Mouse (Mus musculus) neural tube, embryonic 12.5 days (tissue): ENCODE measurements at regions not wholly inside any gene's neighbourhood (a gene's known extent, or its start where the extent isn't known, plus 50 kb on each side); places are given as distances from the start of the nearest gene placed in this dataset.

Experiments used
- ATAC-seq: fragments of 200-750 bp; cut with Nextera tagmentation; 2 replicates; pipeline ENCODE4 v1.8.0; 2017; ENCODE audit warnings: low read depth, mild to moderate bottlenecking, moderate TSS enrichment, moderate library complexity; ENCODE audit not compliant: low FRiP score
- H3K27ac ChIP-seq: fragments of 300-500 bp; sonication (generic); 2 replicates; pipeline ENCODE4 v1.5.1; 2016
- H3K27me3 ChIP-seq: fragments of 300-500 bp; sonication (generic); replicated peaks from 2 replicates; pipeline ENCODE4 v1.6.1; 2016; ENCODE audit warnings: mild to moderate bottlenecking
- H3K36me3 ChIP-seq: fragments of 300-500 bp; sonication (generic); 2 replicates; pipeline ENCODE4 v1.6.1; 2016; ENCODE audit warnings: mild to moderate bottlenecking
- H3K4me1 ChIP-seq: fragments of 300-500 bp; sonication (generic); 2 replicates; pipeline ENCODE4 v1.6.1; 2016
- H3K4me2 ChIP-seq: fragments of 300-500 bp; sonication (generic); replicated peaks from 2 replicates; pipeline ENCODE4 v1.6.1; 2016; ENCODE audit warnings: mild to moderate bottlenecking
- H3K4me3 ChIP-seq: fragments of 300-500 bp; sonication (generic); 2 replicates; pipeline ENCODE4 v1.5.1; 2016
- H3K9ac ChIP-seq: fragments of 300-500 bp; sonication (generic); 2 replicates; pipeline ENCODE4 v1.6.1; 2016; ENCODE audit warnings: mild to moderate bottlenecking
- H3K9me3 ChIP-seq: fragments of 300-500 bp; sonication (generic); 2 replicates; pipeline ENCODE4 v1.6.1; 2016; ENCODE audit warnings: mild to moderate bottlenecking
- WGBS: fragments of 180-500 bp; shearing (Covaris S2); methylation state at CpG from one replicate; pipeline ENCODE4 v1.1.7; 2016; 5-methylcytosine and 5-hydroxymethylcytosine counted together

DNA sequence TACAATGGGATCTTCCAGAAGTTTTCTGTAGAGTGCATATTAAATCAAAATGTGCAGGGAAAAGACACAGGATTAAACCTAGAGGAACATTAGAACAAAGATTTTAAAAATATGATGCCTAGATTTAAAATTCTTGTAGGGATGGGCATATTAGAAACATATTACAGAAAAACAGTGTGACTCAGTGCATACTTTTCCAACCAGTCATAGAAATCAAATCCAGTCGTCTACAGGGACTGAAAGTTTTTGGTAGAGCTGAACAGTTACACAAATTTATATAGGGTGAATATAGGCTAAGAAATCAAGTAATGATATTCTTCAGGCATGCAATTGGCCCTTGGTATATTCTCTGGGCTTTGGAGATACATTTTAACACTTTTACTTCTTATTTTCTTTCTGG lies 845.3 kb upstream of the Rgs18 start:
- no peaks in the 10 kb centered on the region for H3K36me3 ChIP-seq
- ATAC-seq: no peak
- H3K27me3 ChIP-seq: no peaks in the 10 kb centered on the region
- no peak overlapping the region for H3K4me2 ChIP-seq
- no peak overlapping the region for H3K4me3 ChIP-seq
- H3K9ac ChIP-seq: no peak overlapping the region
- H3K4me1 ChIP-seq: no peaks in the 10 kb centered on the region
- 73% methylated on average over 1 of the region's 1 CpGs for WGBS
- H3K9me3 ChIP-seq: no peaks in the 10 kb centered on the region
- no peak overlapping the region for H3K27ac ChIP-seq

GRCm38 (mm10) chr1:145614326-145614725 lies 839.1 kb upstream of the Rgs18 start:
- Histone ChIP-seq H3K9ac (no peak overlapping the region), H3K4me1 (no peaks in the 10 kb centered on the region), H3K36me3 (no peaks in the 10 kb centered on the region), H3K27ac (no peak overlapping the region), H3K4me2 (no peak overlapping the region), H3K9me3 (no peaks in the 10 kb centered on the region), H3K27me3 (no peaks in the 10 kb centered on the region), H3K4me3 (no peak overlapping the region)
- no peak for ATAC-seq
- 82% methylated on average over 1 of the region's 1 CpGs for WGBS

GRCm38 (mm10) chr1:145596983-145597382 lies 821.7 kb upstream of the Rgs18 start:
- 87% methylated on average over 3 of the region's 3 CpGs for WGBS
- no peak for ATAC-seq
- Histone ChIP-seq H3K4me2 (no peak overlapping the region), H3K36me3 (no peaks in the 10 kb centered on the region), H3K27ac (no peak overlapping the region), H3K27me3 (no peaks in the 10 kb centered on the region), H3K9me3 (no peaks in the 10 kb centered on the region), H3K9ac (no peak overlapping the region), H3K4me3 (no peak overlapping the region), H3K4me1 (no peaks in the 10 kb centered on the region)

GRCm38 (mm10) chr1:145579460-145579859 lies 804.2 kb upstream of the Rgs18 start:
- Histone ChIP-seq H3K27me3 (no peaks in the 10 kb centered on the region), H3K36me3 (no peaks in the 10 kb centered on the region), H3K9ac (no peak overlapping the region), H3K4me3 (no peak overlapping the region), H3K4me1 (no peaks in the 10 kb centered on the region), H3K27ac (no peak overlapping the region), H3K9me3 (no peaks in the 10 kb centered on the region), H3K4me2 (no peak overlapping the region)
- WGBS: 72% methylated on average over 3 of the region's 3 CpGs
- no peak for ATAC-seq

DNA sequence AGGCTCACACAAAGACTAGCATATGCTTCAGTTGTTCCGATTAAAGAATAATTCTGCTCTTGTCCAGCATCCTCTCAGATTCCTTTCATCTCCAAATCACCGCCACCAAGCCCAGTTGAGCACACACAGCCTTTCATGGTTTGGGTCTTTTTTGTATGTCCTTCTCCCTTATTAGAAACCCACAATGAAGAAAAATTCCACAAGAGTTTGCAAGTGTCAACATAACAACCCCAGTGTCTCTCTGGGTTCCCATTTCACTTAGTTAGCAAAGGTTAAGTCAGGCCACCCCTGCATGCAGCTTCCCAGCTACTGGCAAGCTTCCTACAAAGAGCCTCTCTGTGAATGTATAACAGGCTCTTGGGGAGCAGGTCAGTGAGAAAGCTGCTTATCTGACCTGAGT lies 794.8 kb upstream of the Rgs18 start:
- WGBS: 40% methylated on average over 2 of the region's 2 CpGs
- H3K9ac ChIP-seq: no peak overlapping the region
- H3K4me3 ChIP-seq: no peak overlapping the region
- no peaks in the 10 kb centered on the region for H3K36me3 ChIP-seq
- H3K9me3 ChIP-seq: no peaks in the 10 kb centered on the region
- no peaks in the 10 kb centered on the region for H3K4me1 ChIP-seq
- H3K4me2 ChIP-seq: no peak overlapping the region
- H3K27me3 ChIP-seq: no peaks in the 10 kb centered on the region
- no peak overlapping the region for H3K27ac ChIP-seq
- ATAC-seq: no peak

DNA sequence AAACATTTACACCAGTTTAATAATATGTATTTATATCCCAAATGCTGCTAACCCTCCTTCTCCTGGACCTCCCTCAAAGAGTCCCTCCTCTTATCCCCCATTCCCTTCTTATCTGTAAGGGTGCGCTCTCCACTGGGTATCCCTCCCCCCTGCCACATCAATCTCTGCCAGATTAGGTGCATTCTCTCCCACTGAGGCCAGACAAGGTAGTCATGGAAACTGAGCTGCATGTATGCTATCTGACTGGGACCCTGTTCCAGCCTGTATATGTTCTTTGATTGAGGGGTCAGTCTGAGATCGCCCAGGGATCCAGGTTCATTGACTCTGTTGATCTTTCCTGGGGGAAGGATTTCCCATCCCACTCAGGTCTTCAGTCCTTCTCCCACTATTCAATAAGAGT lies 786.1 kb upstream of the Rgs18 start:
- ATAC-seq: 0 out of 2 replicates have a peak, but pooled peaks have one; percentile 48
- H3K27ac ChIP-seq: no peak overlapping the region
- H3K27me3 ChIP-seq: no peaks in the 10 kb centered on the region
- H3K4me1 ChIP-seq: no peaks in the 10 kb centered on the region
- no peak overlapping the region for H3K4me2 ChIP-seq
- no peaks in the 10 kb centered on the region for H3K9me3 ChIP-seq
- H3K9ac ChIP-seq: no peak overlapping the region
- no peaks in the 10 kb centered on the region for H3K36me3 ChIP-seq
- no peak overlapping the region for H3K4me3 ChIP-seq
- WGBS: 75% methylated on average over 2 of the region's 2 CpGs
